Mouse (Mus musculus): ENCODE results near the gene Eps8l3. TPM values are rescaled to one million over a fixed set of nuclear protein-coding genes. Genes with fewer than 3 reads are reported as not detected.

Gene Eps8l3
- polyA plus RNA-seq, 1 experiment from 2014 or later: not detected

GRCm38 (mm10) chr3:107835301-107835700 lies 41.7 kb upstream of the Eps8l3 start:
- no peak overlapping the region for H3K27ac ChIP-seq (ENCODE audit: low read length)
- H3K9me3 ChIP-seq (replicated peaks; ENCODE audit: control insufficient read depth, low read length, poor library complexity, severe bottlenecking): no peaks in the 10 kb centered on the region
- no peaks in the 10 kb centered on the region for H3K36me3 ChIP-seq (ENCODE audit: control insufficient read depth, insufficient read depth, low read length)
- no peak overlapping the region for H3K9ac ChIP-seq (ENCODE audit: low read depth, low read length)
- peaks cover 16% of the 10 kb centered on the region for H3K4me1 ChIP-seq (ENCODE audit: control insufficient read depth, insufficient read depth, low read length)
- no peak overlapping the region for H3K4me3 ChIP-seq (ENCODE audit: low read depth, low read length)
- no peak for ATAC-seq
- no peak overlapping the region for H3K4me2 ChIP-seq (ENCODE audit: low read length)
- WGBS: 97% methylated on average over 5 of the region's 5 CpGs
- no peaks in the 10 kb centered on the region for H3K27me3 ChIP-seq (ENCODE audit: control insufficient read depth, insufficient read depth, low read depth, low read length)

DNA sequence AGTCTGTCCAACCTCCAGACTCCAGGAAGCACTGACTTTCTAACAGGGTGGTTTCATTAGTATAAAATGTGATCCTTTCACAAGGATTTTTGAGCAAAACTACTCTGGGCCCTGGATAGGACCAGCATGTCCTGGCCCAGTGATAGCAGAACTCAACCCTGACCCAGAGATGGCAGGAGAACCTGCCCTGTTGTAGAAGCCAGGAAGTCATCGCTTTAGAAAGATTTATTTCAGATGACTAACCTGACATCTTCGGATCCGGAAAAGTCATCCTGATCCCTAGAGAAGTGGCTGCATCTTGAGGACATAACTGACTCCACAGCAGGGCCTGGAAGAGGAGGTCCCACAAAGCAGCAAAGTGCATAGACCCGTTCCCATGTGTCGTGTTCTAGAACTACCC lies 37.2 kb upstream of the Eps8l3 start:
- Histone ChIP-seq H3K27ac (ENCODE audit: low read length) (no peak overlapping the region), H3K4me1 (ENCODE audit: control insufficient read depth, insufficient read depth, low read length) (peaks cover 3% of the 10 kb centered on the region; the same call in 1 of the 2 replicates), H3K4me2 (ENCODE audit: low read length) (no peak overlapping the region), H3K9ac (ENCODE audit: low read depth, low read length) (no peak overlapping the region), H3K36me3 (ENCODE audit: control insufficient read depth, insufficient read depth, low read length) (no peaks in the 10 kb centered on the region), H3K27me3 (ENCODE audit: control insufficient read depth, insufficient read depth, low read depth, low read length) (no peaks in the 10 kb centered on the region), H3K4me3 (ENCODE audit: low read depth, low read length) (no peak overlapping the region), H3K9me3 (replicated peaks; ENCODE audit: control insufficient read depth, low read length, poor library complexity, severe bottlenecking) (no peaks in the 10 kb centered on the region)
- 90% methylated on average over 5 of the region's 5 CpGs for WGBS
- no peak for ATAC-seq

- H3K4me1 ChIP-seq (ENCODE audit: control insufficient read depth, insufficient read depth, low read length): peaks cover 3% of the 10 kb centered on the region; the same call in 1 of the 2 replicates
- no peaks in the 10 kb centered on the region for H3K36me3 ChIP-seq (ENCODE audit: control insufficient read depth, insufficient read depth, low read length)
- no peaks in the 10 kb centered on the region for H3K9me3 ChIP-seq (replicated peaks; ENCODE audit: control insufficient read depth, low read length, poor library complexity, severe bottlenecking)
- H3K27me3 ChIP-seq (ENCODE audit: control insufficient read depth, insufficient read depth, low read depth, low read length): no peaks in the 10 kb centered on the region
- WGBS: 87% methylated on average over 7 of the region's 7 CpGs
- H3K9ac ChIP-seq (ENCODE audit: low read depth, low read length): no peak overlapping the region
- no peak for ATAC-seq
- no peak overlapping the region for H3K27ac ChIP-seq (ENCODE audit: low read length)
- no peak overlapping the region for H3K4me3 ChIP-seq (ENCODE audit: low read depth, low read length)
- no peak overlapping the region for H3K4me2 ChIP-seq (ENCODE audit: low read length)
These were observed 36.2 kb upstream of the Eps8l3 start for GRCm38 (mm10) chr3:107840855-107841254.

DNA sequence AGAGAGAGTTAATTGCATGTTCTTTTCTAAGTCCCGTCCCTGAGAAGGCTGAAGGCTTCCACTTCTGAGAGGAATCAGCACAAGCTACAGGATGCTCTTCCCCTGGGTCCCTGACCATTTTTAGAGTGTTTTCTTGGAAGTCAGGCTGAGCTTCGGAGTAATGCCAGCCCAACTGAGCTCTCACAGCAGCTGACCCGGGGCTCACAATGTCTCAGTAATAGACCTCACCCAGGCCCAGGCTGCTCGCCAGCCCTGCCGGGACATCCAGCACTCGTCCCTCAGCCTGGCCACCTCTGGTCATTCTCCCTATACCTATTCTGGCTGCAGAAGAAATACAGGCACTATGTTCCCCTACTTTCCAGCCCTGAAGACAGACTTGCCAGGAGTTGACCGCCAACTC lies 35.7 kb upstream of the Eps8l3 start:
- ATAC-seq: no peak
- no peak overlapping the region for H3K27ac ChIP-seq (ENCODE audit: low read length)

DNA sequence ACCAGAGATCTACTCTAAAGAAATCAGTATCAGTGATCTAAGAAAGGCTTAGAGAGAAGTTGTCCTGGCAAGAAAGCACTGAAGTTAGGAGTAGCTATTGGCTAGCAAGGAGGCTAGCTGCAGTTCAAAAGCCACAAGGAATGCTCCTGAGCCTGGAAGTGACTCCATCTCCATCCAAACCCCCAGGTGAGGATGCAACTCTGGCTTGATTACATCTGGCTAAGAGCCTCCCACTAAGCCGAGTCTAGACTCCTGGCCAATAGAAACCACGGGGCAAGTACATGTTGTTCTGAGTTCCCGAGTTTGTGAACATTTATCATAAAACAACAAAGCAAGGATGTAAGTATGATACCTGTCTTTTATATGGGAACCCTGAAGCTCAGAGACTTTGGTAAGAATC lies 33.6 kb upstream of the Eps8l3 start:
- Histone ChIP-seq H3K9me3 (replicated peaks; ENCODE audit: control insufficient read depth, low read length, poor library complexity, severe bottlenecking) (no peaks in the 10 kb centered on the region), H3K9ac (ENCODE audit: low read depth, low read length) (no peak overlapping the region), H3K4me2 (ENCODE audit: low read length) (no peak overlapping the region), H3K4me1 (ENCODE audit: control insufficient read depth, insufficient read depth, low read length) (peaks cover 3% of the 10 kb centered on the region; the same call in 1 of the 2 replicates), H3K27ac (ENCODE audit: low read length) (no peak overlapping the region), H3K4me3 (ENCODE audit: low read depth, low read length) (no peak overlapping the region), H3K27me3 (ENCODE audit: control insufficient read depth, insufficient read depth, low read depth, low read length) (no peaks in the 10 kb centered on the region), H3K36me3 (ENCODE audit: control insufficient read depth, insufficient read depth, low read length) (no peaks in the 10 kb centered on the region)
- ATAC-seq: no peak
- WGBS: 93% methylated on average over 3 of the region's 3 CpGs

More for the DNA sequence above, 35.7 kb upstream of the Eps8l3 start:
- Histone ChIP-seq H3K9ac (ENCODE audit: low read depth, low read length) (no peak overlapping the region), H3K4me2 (ENCODE audit: low read length) (no peak overlapping the region), H3K36me3 (ENCODE audit: control insufficient read depth, insufficient read depth, low read length) (no peaks in the 10 kb centered on the region), H3K9me3 (replicated peaks; ENCODE audit: control insufficient read depth, low read length, poor library complexity, severe bottlenecking) (no peaks in the 10 kb centered on the region), H3K4me3 (ENCODE audit: low read depth, low read length) (no peak overlapping the region), H3K27me3 (ENCODE audit: control insufficient read depth, insufficient read depth, low read depth, low read length) (no peaks in the 10 kb centered on the region), H3K4me1 (ENCODE audit: control insufficient read depth, insufficient read depth, low read length) (peaks cover 3% of the 10 kb centered on the region; the same call in 1 of the 2 replicates)
- 77% methylated on average over 7 of the region's 7 CpGs for WGBS

DNA sequence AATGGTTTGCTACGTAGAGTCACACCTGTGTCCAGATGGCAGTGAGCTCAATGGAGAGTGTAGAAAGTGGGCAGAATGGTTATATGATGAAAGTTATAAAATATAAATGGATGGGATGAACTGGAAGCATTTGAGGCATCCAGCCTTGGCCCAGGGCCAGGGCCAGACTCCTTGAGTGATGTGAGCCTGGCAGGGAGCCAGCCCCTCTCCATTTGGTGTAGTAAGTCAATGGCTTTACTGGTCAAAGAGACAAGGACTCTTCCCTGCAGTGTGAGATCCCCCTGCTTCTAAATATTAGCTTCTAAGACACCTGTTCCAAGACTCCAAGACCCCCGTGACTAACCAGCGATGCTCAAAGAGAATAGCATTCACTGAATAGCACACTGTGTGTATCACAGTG lies 33.0 kb upstream of the Eps8l3 start:
- H3K4me1 ChIP-seq (ENCODE audit: control insufficient read depth, insufficient read depth, low read length): peaks cover 4% of the 10 kb centered on the region
- no peak for ATAC-seq
- no peak overlapping the region for H3K4me3 ChIP-seq (ENCODE audit: low read depth, low read length)
- no peaks in the 10 kb centered on the region for H3K27me3 ChIP-seq (ENCODE audit: control insufficient read depth, insufficient read depth, low read depth, low read length)
- H3K27ac ChIP-seq (ENCODE audit: low read length): no peak overlapping the region
- no peaks in the 10 kb centered on the region for H3K36me3 ChIP-seq (ENCODE audit: control insufficient read depth, insufficient read depth, low read length)
- H3K9ac ChIP-seq (ENCODE audit: low read depth, low read length): no peak overlapping the region
- no peaks in the 10 kb centered on the region for H3K9me3 ChIP-seq (replicated peaks; ENCODE audit: control insufficient read depth, low read length, poor library complexity, severe bottlenecking)
- H3K4me2 ChIP-seq (ENCODE audit: low read length): no peak overlapping the region
- 66% methylated on average over 3 of the region's 3 CpGs for WGBS

DNA sequence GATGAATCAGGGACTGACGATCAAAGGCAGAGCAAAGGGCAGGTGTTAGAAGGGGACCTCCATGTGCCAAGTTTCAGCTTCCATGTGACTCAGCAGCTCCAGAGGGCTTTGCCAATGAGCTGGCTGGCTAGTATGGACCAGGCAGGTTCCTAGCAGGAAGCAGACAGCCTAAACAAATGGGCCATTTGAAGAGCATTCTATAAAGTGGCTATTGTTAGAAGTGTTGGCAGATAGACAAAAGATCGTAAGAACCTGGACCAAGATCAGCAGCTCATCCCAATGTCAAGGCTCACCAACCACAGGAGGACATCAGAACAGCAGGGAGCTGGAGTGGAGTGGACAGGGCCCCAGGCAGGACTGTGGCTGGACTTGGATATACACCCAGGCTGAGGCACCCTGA lies 32.5 kb upstream of the Eps8l3 start:
- Histone ChIP-seq H3K9me3 (replicated peaks; ENCODE audit: control insufficient read depth, low read length, poor library complexity, severe bottlenecking) (no peaks in the 10 kb centered on the region), H3K9ac (ENCODE audit: low read depth, low read length) (no peak overlapping the region), H3K4me3 (ENCODE audit: low read depth, low read length) (no peak overlapping the region), H3K36me3 (ENCODE audit: control insufficient read depth, insufficient read depth, low read length) (no peaks in the 10 kb centered on the region), H3K27ac (ENCODE audit: low read length) (no peak overlapping the region), H3K27me3 (ENCODE audit: control insufficient read depth, insufficient read depth, low read depth, low read length) (no peaks in the 10 kb centered on the region), H3K4me2 (ENCODE audit: low read length) (no peak overlapping the region), H3K4me1 (ENCODE audit: control insufficient read depth, insufficient read depth, low read length) (peaks cover 9% of the 10 kb centered on the region)
- no peak for ATAC-seq
- WGBS: 81% methylated on average over 2 of the region's 2 CpGs

GRCm38 (mm10) chr3:107846175-107846574 lies 30.9 kb upstream of the Eps8l3 start:
- Histone ChIP-seq H3K9me3 (replicated peaks; ENCODE audit: control insufficient read depth, low read length, poor library complexity, severe bottlenecking) (no peaks in the 10 kb centered on the region), H3K4me2 (ENCODE audit: low read length) (no peak overlapping the region), H3K9ac (ENCODE audit: low read depth, low read length) (no peak overlapping the region), H3K4me1 (ENCODE audit: control insufficient read depth, insufficient read depth, low read length) (peaks cover 24% of the 10 kb centered on the region), H3K27ac (ENCODE audit: low read length) (no peak overlapping the region), H3K4me3 (ENCODE audit: low read depth, low read length) (no peak overlapping the region), H3K36me3 (ENCODE audit: control insufficient read depth, insufficient read depth, low read length) (no peaks in the 10 kb centered on the region), H3K27me3 (ENCODE audit: control insufficient read depth, insufficient read depth, low read depth, low read length) (no peaks in the 10 kb centered on the region)
- no peak for ATAC-seq
- WGBS: 77% methylated on average over 1 of the region's 1 CpGs

DNA sequence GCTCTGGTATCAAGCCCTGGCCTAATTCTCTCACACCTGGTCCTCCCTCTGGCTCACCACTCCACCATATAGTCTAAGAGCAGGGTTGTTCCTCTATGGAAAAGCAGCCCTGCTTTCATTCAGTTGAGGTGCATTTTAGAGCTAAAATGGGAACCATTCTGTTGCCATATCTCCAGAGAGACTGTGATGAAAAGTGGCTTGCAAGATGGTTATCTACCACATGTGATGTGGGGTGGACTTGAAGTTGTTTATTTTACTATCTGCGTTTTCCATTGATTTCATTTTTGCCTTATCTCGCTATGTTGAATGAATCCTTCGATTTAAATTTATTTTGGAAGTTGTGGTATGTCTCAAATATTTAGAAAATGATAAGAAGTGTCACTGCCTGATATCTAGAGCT lies 30.2 kb upstream of the Eps8l3 start:
- 90% methylated on average over 3 of the region's 3 CpGs for WGBS
- no peaks in the 10 kb centered on the region for H3K9me3 ChIP-seq (replicated peaks; ENCODE audit: control insufficient read depth, low read length, poor library complexity, severe bottlenecking)
- H3K4me1 ChIP-seq (ENCODE audit: control insufficient read depth, insufficient read depth, low read length): peaks cover 24% of the 10 kb centered on the region
- H3K9ac ChIP-seq (ENCODE audit: low read depth, low read length): no peak overlapping the region
- no peaks in the 10 kb centered on the region for H3K27me3 ChIP-seq (ENCODE audit: control insufficient read depth, insufficient read depth, low read depth, low read length)
- H3K4me2 ChIP-seq (ENCODE audit: low read length): no peak overlapping the region
- no peaks in the 10 kb centered on the region for H3K36me3 ChIP-seq (ENCODE audit: control insufficient read depth, insufficient read depth, low read length)
- H3K4me3 ChIP-seq (ENCODE audit: low read depth, low read length): no peak overlapping the region
- no peak overlapping the region for H3K27ac ChIP-seq (ENCODE audit: low read length)
- ATAC-seq: no peak

GRCm38 (mm10) chr3:107848126-107848525 lies 28.9 kb upstream of the Eps8l3 start:
- ATAC-seq: no peak
- 39% methylated on average over 4 of the region's 4 CpGs for WGBS

More at GRCm38 (mm10) chr3:107848126-107848525, 28.9 kb upstream of the Eps8l3 start:
- Histone ChIP-seq H3K27me3 (ENCODE audit: control insufficient read depth, insufficient read depth, low read depth, low read length) (no peaks in the 10 kb centered on the region), H3K36me3 (ENCODE audit: control insufficient read depth, insufficient read depth, low read length) (no peaks in the 10 kb centered on the region), H3K4me3 (ENCODE audit: low read depth, low read length) (no peak overlapping the region), H3K4me2 (ENCODE audit: low read length) (no peak overlapping the region), H3K9me3 (replicated peaks; ENCODE audit: control insufficient read depth, low read length, poor library complexity, severe bottlenecking) (no peaks in the 10 kb centered on the region), H3K27ac (ENCODE audit: low read length) (no peak overlapping the region), H3K4me1 (ENCODE audit: control insufficient read depth, insufficient read depth, low read length) (peaks cover 24% of the 10 kb centered on the region), H3K9ac (ENCODE audit: low read depth, low read length) (no peak overlapping the region)
